Mouse (Mus musculus) thymus, adult 2 months (tissue): ENCODE data around the gene Ccdc183.

ENCODE experiments used
- CTCF ChIP-seq: fragments of 200-500 bp; IDR thresholded peaks from 2 replicates; pipeline ENCODE4 v1.5.1; 2012; ENCODE audit warnings: mild to moderate bottlenecking, control low read depth, low read length, moderate library complexity, borderline replicate concordance; ENCODE audit not compliant: control insufficient read depth, poor library complexity, insufficient read depth; ENCODE audit errors: extremely low read depth
- POLR2A ChIP-seq: fragments of 200-500 bp; IDR thresholded peaks from 2 replicates; pipeline ENCODE4 v1.6.1; 2012; ENCODE audit warnings: mild to moderate bottlenecking, low read length, control low read depth, moderate library complexity; ENCODE audit not compliant: control insufficient read depth, poor library complexity, insufficient read depth; ENCODE audit errors: extremely low read depth

DNA sequence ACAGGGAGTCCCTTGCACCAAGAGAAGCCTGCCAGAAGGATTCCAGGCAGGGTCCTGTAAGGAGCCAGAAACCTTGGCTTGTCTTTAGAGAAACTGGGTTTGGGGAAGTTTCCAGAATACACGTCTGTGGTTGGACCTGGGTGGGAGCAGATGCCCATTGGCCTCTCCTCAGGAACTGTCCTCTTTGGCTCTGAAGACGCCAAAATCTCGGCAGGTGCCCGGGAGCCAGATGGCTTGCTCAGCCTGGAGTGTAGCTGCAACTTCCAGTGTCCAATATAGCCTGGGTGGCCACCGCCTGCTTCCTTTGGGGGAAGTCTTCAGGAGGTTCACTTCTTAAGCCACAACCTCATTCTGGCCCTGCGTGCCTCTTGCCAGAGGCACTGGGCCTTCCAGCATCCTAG is 35.6 kb downstream of the Ccdc183 start:
- TF ChIP-seq CTCF (no peak), POLR2A (no peak)
